ENCODE assay signal across 8 mouse cellular contexts in the genomic region with DNA sequence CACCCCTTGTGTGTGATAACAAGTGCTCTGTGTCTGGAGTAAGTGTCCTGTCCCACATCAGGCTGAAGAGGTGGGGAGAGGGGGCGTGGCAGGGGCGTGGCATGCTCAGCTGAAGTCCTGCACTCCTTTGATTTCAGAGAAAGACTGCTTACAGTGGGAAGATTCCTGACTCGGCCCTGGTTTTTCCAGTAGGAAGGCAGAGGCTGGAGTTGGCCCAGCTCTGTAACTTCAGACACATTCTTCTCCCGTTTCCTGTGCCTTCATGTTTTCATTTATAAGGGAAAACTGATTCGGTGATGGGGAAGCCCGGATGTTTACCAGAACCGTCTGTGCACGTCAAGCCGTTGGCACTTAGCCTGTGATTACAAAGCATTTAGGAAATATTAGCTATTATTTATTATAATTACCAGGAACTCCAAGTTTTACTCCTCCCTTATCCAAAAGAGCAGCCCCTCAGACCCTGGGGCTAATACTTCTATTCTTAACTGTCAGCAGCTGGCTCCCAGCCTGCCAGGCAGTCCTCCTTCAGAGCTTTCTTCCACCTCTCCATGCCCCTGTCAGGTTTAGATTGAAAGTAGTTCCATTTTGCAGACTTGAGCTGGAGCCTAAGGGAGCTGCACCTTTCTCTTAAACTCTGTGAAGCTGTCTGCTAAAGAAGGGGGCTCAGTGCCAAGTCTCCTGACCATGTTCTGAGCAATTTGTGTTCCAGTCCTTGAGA.
DNase-seq lines count a peak whose midpoint lies in the region; ATAC-seq and TF ChIP-seq lines count a peak whose summit lies in the region.

No protein-coding gene starts in this region.

- no peaks in the 10 kb centered on the region for H3K9me3 ChIP-seq in kidney, embryonic 15.5 days (replicated peaks)
- peaks cover 7% of the 10 kb centered on the region for H3K9me3 ChIP-seq in lung, embryonic 16.5 days (ENCODE audit: control insufficient read depth, low read length)

- no peak overlapping the region for H3K4me2 ChIP-seq in kidney, embryonic 15.5 days
- H3K4me2 ChIP-seq in lung, embryonic 16.5 days (ENCODE audit: low read depth, low read length): 0 out of 2 replicates have a peak overlapping the region, but pooled peaks have one; percentile 3

- no peak overlapping the region for H3K4me3 ChIP-seq in kidney, embryonic 15.5 days (replicated peaks)
- no peak overlapping the region for H3K4me3 ChIP-seq in lung, embryonic 16.5 days (ENCODE audit: low read length)
- no peak overlapping the region for H3K4me3 ChIP-seq in thymus, adult 2 months (ENCODE audit: control insufficient read depth, insufficient read depth, low read length)

- ATAC-seq in kidney, embryonic 15.5 days (replicated peaks; ENCODE audit: low FRiP score): 0 out of 2 replicates have a peak, but pooled peaks have one; percentile 40
- peak; percentile 71 for ATAC-seq in lung, embryonic 16.5 days (ENCODE audit: low read depth)

- no peaks in the 10 kb centered on the region for H3K27me3 ChIP-seq in kidney, embryonic 15.5 days
- no peaks in the 10 kb centered on the region for H3K27me3 ChIP-seq in lung, embryonic 16.5 days (ENCODE audit: control insufficient read depth, insufficient read depth, low read depth, low read length)
- H3K27me3 ChIP-seq in thymus, adult 2 months (ENCODE audit: control insufficient read depth, insufficient read depth, low read length): no peaks in the 10 kb centered on the region

- no peak for TF ChIP-seq POLR2A in thymus, adult 2 months (IDR thresholded peaks at IDR 0.05; ENCODE audit: control insufficient read depth, extremely low read depth, insufficient read depth, low read length, poor library complexity)

- peak; percentile 34 for DNase-seq in adrenal gland, postnatal 10 days
- DNase-seq in adrenal gland, adult 18-20 months (ENCODE audit: low spot score in 2 of 2): no peak
- DNase-seq in c-Kit-positive CD71-negative TER-119-negative erythroid progenitor cells, embryonic 14.5 days (ENCODE audit: low read depth): peak; percentile 7
- no peak for DNase-seq in thymus, adult 2 months
- no peak for DNase-seq in T-cell, adult 2 months (ENCODE audit: low spot score)
- no peak for DNase-seq in left cerebral cortex, postnatal 36 days (ENCODE audit: low spot score in 2 of 2)

- intact Hi-C loops in left cerebral cortex, postnatal 36 days (cut with DNase I): no loop called here

- no peaks in the 10 kb centered on the region for H3K36me3 ChIP-seq in kidney, embryonic 15.5 days
- H3K36me3 ChIP-seq in lung, embryonic 16.5 days (ENCODE audit: control insufficient read depth, insufficient read depth, low read length): no peaks in the 10 kb centered on the region
- no peaks in the 10 kb centered on the region for H3K36me3 ChIP-seq in thymus, adult 2 months (ENCODE audit: control insufficient read depth, insufficient read depth, low read length)

- 30% methylated on average over 9 of the region's 9 CpGs for WGBS in kidney, embryonic 15.5 days
- WGBS in lung, embryonic 16.5 days: 22% methylated on average over 9 of the region's 9 CpGs
- WGBS in thymus, adult 2 months: 63% methylated on average over 9 of the region's 9 CpGs

- H3K9ac ChIP-seq in kidney, embryonic 15.5 days: no peak overlapping the region
- no peak overlapping the region for H3K9ac ChIP-seq in lung, embryonic 16.5 days (ENCODE audit: low read length)

- TF ChIP-seq CTCF in thymus, adult 2 months (IDR thresholded peaks at IDR 0.05; ENCODE audit: borderline replicate concordance, control insufficient read depth, extremely low read depth, insufficient read depth, low read length, poor library complexity): no peak

- peak overlapping the region; percentile 51; the same call in 1 of the 2 replicates for H3K27ac ChIP-seq in kidney, embryonic 15.5 days
- H3K27ac ChIP-seq in lung, embryonic 16.5 days (ENCODE audit: low read length): peak overlapping the region; percentile 91
- H3K27ac ChIP-seq in thymus, adult 2 months (ENCODE audit: control insufficient read depth, insufficient read depth, low read length): no peak overlapping the region

- peaks cover 16% of the 10 kb centered on the region for H3K4me1 ChIP-seq in kidney, embryonic 15.5 days
- peaks cover 22% of the 10 kb centered on the region for H3K4me1 ChIP-seq in lung, embryonic 16.5 days (replicated peaks; ENCODE audit: control insufficient read depth, insufficient read depth, low read length)
- H3K4me1 ChIP-seq in thymus, adult 2 months (replicated peaks; ENCODE audit: control insufficient read depth, insufficient read depth, low read length): no peaks in the 10 kb centered on the region

Comparison
In these comparisons a context has a peak if more than half of its experiments do, and no peak if none do; other contexts are left out.
1. DNase-seq: peak in adrenal gland, postnatal 10 days (single experiment) and c-Kit-positive CD71-negative TER-119-negative erythroid progenitor cells, embryonic 14.5 days (single experiment); none in adrenal gland, adult 18-20 months (0 of 2), thymus, adult 2 months (single experiment), T-cell, adult 2 months (single experiment) and left cerebral cortex, postnatal 36 days (0 of 2).